Mouse (Mus musculus): ENCODE results near the gene Polr3f.

DNA sequence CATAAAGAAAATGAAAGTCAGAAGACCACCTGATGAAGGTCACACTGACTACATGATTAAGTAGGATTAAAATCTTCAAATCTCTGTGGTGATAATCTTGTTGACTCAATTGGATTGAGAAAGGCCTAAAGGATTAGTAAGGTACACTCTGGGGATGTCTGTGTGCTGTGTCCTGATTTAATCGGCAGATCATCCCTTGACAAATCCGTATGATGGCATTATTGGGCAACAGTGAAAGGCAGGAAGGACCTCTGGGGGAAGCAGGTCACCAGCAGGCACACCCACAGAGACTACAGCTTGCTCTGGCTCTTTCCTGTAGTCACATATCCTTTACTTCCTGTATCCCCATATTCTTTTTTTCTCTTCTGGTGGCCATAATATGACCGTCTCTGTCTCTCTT is 7.7 kb upstream of the Polr3f start:
- TF ChIP-seq CTCF (IDR thresholded peaks at IDR 0.05; ENCODE audit: control insufficient read depth, insufficient read depth, low read length) (no peak), POLR2A (IDR thresholded peaks at IDR 0.05; ENCODE audit: borderline replicate concordance, control insufficient read depth, low read depth, low read length) (no peak)

Data from bone marrow, adult 2 months (tissue).